Mouse (Mus musculus) lung, postnatal 36 days (tissue): Measurements from ENCODE around the gene 4933417A18Rik.
"Not testable (repeated sequence)": the region's sequence is repeated elsewhere in the genome, so short reads cannot be mapped to it uniquely, and the experiment has no call there.

Experiments
- DNase-seq: peaks from one replicate; pipeline ENCODE4 v3.0.0; 2022; ENCODE audit warnings: mixed read lengths

The 4933417A18Rik gene

DNA sequence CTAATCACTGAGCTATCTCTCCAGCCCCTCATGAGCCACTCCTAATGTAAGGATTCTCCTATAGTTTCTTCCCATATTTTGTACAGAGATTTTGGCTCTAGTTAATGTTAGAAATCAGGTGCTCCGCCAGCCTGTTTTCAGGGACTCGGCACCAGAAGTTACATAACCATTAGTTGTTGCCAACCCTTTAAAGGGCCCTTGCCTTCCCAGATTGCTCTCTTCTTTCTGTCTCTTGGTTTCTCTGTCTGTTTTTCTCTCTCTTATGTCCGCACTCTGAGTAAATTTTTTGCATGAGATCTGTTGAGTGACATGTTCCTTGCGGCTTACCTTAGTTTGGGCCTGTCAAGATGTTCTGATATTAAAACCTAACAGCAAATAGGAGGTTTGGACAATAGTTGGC is 51.9 kb downstream of the 4933417A18Rik start:
- DNase-seq = no peak

DNA sequence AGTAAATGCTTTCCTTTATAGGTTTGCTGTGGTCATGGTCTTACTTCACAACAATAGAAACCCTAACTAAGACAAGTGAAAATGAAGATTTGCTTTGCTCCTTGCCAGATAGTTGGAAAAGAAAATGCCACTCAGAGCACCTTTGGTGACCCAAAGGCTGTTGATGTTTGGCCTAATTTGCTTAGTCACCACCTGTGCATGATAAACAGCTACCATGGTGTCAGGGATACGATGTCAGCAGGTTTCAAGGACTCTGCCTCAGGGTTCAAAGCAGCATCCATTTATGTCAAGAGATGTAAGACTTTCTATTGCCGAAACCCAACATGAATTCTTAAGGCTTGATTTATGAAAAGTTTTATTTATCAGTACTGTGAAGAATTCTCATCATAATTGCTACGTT is 53.2 kb downstream of the 4933417A18Rik start:
- no peak for DNase-seq

DNA sequence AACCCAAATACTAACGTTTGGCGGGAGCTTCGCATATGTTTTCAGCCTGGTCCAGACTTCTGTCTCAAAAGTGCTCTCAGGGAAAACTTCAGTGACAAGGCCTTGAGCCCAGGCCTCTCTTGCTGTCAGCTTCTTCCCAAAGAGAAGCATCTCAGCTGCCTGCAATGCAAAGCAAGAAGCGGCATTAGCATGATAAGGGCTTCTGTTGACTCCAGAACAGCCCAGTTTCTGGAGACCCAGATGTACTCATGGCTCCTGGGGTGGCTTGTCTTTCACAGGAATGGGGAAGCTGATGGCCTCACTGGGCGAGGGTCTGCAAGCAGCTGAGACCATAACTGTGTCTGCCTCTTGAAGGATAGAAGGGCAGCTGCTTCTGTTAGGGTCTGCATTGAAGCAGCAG is 54.4 kb downstream of the 4933417A18Rik start:
- DNase-seq = not testable (repeated sequence)

DNA sequence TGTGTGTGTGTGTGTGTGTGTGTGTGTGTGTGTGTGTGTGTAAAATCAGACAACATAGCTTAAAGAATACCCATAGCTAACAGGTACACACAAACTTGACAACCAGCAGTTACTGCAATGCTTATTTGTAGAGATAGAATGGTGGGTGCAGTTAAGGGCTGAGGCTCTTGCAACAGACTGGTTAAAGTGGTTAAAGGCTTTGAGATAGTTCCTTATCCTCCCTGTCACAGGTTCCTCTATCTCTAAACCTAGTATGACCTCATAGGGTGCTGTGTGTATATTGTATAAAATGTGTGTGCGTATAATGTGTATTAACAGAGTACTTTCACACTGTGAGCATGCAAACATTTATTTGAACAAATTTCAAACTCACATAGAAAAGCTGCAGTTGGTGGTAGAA is 59.3 kb downstream of the 4933417A18Rik start:
- not testable (repeated sequence) for DNase-seq

DNA sequence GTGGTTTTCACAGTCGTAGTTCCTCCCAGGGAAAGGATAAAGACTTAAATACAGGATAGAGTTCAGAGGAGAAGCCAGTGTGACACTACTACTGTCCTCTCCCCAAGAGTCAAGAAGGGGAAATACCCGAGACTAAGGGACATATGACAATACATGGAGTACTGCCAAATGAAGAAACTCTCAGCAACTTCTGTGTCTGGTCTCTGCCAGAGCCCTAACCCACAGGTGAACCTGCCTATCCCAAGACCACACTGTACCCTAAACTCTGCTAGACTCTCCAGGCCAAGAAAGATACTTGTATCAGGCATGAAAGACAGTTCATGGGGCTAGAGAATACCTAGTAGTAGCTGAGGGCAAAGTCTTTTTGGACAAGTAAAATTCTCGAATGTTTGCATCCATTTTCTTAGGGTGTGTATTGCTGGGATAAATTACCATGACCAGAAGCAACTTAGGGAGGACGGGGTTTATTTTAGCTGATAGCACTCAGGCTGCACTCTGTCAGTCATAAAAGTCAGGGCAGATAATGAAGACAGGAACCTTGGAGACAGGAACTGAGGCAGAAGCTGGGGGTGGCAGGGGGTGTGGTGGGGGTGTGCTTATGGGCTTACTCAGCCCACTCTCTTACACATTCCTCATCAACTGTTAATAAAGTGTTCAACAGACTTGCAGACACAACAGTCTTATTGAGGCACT is 67.5 kb downstream of the 4933417A18Rik start:
- DNase-seq = peak; percentile 10

DNA sequence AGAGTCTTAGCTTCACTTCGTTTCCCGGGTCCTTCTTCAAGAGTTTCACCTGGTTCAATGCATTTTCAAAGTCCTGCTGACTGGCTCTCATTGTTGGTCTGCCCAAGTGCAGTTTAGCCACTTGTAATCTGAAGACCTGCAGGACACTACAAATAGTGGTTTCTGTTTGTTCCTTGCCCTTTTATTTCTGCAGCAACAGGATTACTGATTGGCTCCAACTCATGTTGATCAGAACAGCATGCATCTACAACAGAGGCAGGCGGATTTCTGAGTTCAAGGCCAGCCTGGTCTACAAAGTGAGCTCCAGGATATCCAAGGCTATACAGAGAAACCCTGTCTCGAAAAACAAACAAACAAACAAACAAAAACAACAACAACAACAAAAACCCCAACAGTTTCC is 68.9 kb downstream of the 4933417A18Rik start:
- peak; percentile 15 for DNase-seq

DNA sequence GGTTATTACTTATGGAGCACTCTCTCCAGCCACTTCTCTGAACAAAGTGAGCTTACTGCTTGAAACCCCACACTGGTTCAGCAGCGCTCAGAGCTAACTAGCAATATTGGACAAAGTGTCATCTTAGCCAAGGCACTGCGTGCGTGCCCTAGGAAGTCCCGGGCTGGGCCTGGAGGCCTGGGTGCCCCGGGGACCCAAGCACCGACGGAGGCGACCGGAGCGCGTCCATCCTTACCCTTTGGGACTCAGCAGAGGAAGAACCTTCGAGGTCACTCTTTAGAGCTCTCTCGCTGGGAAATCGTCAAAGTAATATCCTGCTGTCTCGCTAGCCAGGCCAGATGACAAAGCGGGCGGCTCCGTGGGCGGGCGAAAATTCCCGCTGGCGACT is 69.4 kb downstream of the 4933417A18Rik start:
- DNase-seq = no peak

DNA sequence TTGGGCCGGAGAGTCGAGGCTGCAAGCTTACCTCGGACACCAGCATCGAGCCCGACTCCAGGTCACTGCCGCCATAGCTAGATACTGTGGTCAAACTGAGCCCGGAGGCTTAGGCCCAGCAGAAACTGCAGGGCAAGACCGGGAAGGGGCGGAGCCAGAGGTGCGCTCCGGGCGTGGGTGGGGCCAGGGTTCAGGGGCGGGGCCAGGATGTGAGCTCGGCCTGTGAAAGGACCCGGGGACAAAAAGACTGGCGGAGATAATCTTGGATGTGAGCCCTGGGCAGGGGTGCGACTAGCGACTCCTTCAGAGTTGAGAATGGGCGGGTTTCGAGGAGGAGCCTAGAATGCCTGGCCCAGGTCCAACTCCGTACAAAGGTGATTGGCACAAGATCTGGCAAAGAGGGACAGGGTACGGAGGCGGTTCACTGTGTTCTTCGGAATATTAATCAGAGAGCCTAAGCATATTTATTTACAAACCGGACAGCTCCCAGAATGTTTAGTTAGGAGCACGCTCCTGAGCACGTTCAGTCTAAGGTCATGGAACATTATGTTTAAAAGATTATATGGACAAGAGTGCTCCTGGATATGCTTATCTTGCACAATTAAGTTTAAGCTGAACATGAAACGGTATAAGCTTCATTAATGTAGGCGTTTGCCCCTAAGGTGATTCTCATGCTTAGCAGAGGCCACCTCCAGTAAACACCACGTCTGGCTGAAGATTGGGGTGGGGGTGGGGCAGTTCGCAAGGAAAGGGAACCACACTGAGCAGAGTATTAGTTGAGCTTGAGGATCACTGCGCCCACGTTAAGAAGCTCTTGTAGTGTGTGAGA is 70.0 kb downstream of the 4933417A18Rik start:
- DNase-seq = peak; percentile 98

DNA sequence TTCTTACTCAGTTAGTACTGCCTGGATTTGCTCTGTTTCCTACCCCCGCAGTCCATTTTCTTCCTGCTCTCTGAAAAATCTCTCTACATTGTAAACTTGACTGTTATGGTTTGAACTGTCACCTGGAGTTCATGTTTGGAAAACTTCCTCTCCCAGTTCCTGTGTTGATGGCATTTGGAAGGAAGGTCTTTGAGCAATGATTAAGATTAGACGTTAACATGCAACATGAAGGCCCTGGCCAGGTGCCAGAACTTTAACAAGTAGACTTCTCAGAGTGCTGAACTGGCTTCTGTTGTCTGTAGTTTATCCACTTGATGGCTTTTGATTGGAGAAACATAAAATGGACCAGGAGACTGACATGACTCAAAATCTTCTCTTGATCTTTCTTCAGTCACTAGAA is 71.7 kb downstream of the 4933417A18Rik start:
- DNase-seq = peak; percentile 42
